Mouse (Mus musculus): ENCODE data around the gene Tbc1d17.
"Not testable (repeated sequence)": the region's sequence is repeated elsewhere in the genome, so short reads cannot be mapped to it uniquely, and the experiment has no call there.

Gene Tbc1d17

DNA sequence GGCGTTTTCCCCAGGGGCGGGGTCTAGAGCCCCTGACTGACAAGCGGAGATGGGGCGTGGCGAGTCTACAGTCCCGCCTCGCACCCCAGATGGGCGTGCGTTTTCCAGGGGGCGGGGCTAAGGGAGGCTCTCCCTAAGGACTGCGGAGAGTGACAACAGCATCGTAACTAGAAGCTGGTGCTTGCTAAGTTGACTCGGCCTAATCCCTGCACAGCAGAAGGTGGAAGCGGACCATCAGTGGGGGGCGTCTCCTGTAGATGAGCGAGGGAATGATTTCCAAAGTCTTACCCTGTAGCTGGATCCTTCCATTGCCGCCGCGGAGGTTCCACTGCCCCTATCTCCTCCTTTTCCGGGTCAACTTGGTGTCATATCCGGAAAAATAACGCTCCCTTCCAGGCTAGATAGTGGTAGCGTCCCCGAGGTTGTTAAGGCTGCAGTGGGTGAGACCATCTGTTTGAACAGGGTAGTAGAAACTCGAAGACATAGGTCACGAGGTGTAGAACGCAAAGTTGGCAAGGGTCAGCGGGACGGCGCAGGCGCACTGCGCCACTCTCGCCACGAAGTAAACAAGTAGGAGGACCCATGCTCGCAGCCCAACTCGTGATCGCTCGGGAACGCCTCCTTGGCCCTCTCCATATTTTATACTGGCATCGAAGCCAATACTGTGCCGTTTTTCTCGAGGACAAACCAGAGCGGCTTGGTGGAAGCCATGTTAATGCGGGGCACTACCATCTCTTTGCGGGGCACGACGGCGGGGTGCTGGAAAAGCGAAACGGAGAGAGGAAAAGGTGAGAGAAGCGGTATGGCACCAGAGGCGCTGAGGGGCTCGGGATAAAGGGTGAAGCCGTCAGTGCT, at the start of gene Tbc1d17, which contains the start of gene Akt1s1:
Gene Tbc1d17, minus strand, starts transcription at position 519 of the 855 bp plus-strand sequence.
Gene Akt1s1, plus strand, starts transcription at position 431 of the 855 bp plus-strand sequence.
- DNase-seq (ENCODE audit: low spot score in 2 of 2), result peak; percentile 91 to 94

DNA sequence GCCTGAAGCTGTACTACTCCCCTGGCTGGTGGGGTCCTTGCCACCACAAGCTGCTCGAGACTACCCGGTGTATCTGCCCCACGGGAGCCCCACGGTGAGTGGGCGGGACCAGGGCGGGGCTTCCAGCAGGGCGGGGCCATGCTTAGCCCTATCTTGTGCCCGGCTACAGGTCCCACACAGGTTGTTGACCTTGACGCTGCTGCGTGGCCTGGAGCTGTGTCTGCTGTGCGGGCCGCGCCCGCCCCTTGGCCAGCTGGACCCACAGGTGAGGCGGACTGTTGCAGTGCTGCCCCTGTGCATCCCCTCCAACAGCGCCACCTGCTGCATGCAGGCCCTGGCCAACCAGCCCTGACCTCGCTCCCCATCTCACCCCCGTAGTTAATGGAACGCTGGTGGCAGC, 49.7 kb upstream of the Tbc1d17 start:
- peak in 1 of 2 experiments; percentile 18 for DNase-seq (ENCODE audit: low spot score in 2 of 2)

DNA sequence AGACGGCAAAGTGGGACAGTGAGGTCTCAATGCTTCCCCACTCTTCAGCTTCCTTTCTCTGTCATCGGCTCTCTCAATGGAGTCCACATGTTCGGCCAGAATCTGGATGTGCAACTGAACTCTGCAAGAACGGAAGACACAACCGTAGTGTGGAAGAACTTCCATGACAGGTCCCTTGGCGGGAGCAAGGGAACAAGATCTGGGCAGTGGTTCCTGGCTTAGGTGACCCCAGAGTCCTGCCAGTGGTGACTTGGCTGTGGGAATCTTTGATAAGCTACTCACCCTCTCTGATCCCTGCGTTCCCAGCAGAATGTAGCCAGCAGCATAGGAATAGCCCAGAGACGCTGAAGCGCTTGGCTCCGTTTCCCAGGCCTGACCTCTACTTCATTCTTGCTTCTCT, 47.6 kb upstream of the Tbc1d17 start:
- no peak for DNase-seq (ENCODE audit: low spot score in 2 of 2)

DNA sequence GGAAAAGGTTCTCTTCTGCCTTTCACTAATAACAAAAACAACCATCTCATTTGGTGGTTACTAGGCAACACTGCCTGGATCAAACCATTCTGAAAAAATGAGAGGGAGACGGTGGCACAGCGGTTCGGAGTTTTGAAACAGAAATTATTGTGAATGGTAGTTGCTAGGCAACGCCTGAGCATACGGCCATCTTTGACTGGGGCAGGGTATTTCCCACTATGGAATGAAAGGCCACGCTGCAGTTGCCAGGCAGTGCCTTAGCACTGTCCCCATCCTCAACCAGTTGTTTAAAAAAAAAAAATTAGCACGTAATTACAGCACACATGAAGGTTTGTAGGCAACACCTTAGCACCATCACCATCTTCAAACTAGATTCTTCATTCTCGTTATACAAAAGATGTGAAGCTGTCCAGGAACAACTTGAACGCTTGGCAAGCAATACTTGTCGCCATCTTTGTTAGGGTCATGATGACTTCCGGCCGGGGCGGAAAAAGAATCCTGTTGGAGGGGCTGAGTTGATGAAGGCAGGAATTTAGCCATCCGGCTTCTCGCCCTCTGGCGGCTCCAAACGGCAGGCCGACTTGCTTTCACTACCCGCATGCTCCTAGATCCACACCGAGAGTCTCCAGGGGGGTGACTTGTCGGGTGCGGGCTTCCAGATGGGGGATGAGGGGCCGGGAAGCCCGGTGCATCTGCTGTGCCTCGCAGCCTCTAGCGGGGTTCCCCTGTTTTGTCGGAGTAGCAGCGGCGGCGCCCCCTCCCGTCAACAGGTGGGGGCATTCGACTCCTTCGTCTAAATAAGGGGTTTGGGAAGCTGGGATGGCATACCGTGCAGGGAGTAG, 46.9 kb upstream of the Tbc1d17 start, which contains the start of gene Fuz:
Gene Fuz, plus strand, starts transcription at position 487 of the 842 bp plus-strand sequence.
- peak; percentile 65 to 76 for DNase-seq (ENCODE audit: low spot score in 2 of 2)

DNA sequence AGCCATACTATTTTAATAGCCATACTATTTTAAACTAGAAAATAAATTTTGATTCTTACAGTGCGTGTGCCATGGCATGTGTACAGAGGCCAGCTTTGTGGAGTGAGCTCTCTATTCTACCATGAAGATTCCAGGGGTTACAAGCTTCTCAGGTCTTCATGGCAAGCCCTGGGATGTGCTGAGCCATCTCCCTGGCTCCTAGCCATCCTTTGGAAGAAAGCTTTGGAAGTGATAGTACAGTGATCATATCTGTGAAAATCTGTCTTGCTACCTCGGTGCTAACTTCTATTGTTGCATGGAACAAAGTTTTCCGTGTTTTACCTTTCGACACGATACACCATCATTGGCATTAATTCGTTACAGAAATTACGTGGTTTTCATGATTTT, 46.3 kb upstream of the Tbc1d17 start:
- DNase-seq (ENCODE audit: low spot score in 2 of 2), result no peak

- no peak for DNase-seq (ENCODE audit: low spot score in 2 of 2)
These were observed 45.3 kb upstream of the Tbc1d17 start for GRCm38 (mm10) chr7:44894175-44894574.

GRCm38 (mm10) chr7:44893197-44893596, 44.3 kb upstream of the Tbc1d17 start:
- no peak for DNase-seq (ENCODE audit: low spot score in 2 of 2)

- peak; percentile 75 to 82 for DNase-seq (ENCODE audit: low spot score in 2 of 2)
These were observed 43.5 kb upstream of the Tbc1d17 start, which contains the start of gene Med25 for GRCm38 (mm10) chr7:44892276-44892921. Gene Med25 (minus strand): TSS chr7:44892712.

- no peak for DNase-seq (ENCODE audit: low spot score in 2 of 2)
These were observed 42.7 kb upstream of the Tbc1d17 start for GRCm38 (mm10) chr7:44891611-44892010.

- no peak for DNase-seq (ENCODE audit: low spot score in 2 of 2)
These were observed 41.9 kb upstream of the Tbc1d17 start for GRCm38 (mm10) chr7:44890737-44891136.

- no peak for DNase-seq (ENCODE audit: low spot score in 2 of 2)
These were observed 41.3 kb upstream of the Tbc1d17 start for GRCm38 (mm10) chr7:44890180-44890579.

DNA sequence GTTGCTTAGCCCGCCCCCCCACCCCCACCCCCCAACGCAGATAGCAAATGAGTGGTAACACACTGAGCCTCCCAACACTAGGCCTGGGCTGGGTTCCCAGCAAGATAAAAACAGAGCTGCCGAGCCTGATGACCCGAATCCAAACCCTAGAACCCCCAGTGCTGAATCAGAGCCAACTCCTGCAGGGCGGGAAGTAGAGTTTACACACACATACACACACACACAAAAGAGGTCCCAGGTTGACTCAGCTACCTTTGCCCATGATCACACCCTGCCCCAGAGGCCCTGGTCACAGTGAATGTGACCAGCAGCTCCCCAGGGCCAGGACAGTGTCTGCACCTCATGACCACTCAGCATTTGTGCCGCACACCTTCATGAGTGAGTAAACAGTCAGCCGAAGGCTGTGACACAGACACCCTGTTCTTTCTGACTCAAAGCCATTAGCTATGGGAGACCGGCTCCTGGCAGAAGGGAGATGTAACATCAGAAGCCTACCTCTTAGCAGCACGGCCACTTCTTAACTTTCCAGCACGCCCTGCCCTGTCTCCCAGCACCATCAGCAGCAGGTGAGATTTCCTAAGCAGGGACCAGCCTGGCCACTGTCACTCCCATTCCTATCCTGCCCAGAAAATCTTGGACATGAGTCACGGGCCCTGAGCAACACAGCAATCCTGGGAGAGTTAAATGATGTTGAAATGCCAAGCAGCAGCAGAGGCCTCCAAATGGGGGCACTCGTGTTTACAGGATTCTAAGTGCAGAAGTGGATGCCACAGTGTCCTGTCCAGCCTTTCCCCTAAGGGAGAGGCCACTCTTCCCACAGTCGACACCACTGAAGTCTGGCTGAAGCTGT, 39.6 kb upstream of the Tbc1d17 start:
- no peak for DNase-seq (ENCODE audit: low spot score in 2 of 2)

DNA sequence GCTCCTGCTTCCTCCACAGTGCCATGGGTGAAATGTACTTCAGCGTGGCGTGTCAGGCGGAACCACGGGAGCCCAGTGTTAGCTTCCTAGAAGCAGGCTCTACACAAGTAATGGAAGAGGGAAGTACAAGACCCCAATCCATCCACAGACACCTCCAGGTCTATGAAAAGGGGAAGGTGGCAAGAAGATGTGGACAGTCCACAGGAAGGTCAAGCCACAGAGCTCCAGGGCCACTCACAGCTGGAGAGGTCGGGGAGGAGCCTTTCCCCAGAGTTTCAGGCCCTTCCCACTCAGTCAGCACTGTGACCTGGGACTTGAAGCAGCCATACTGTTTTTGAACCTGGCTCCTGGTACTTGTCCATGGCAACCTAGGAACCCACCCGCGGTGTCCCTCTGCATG, 38.1 kb upstream of the Tbc1d17 start:
- no peak for DNase-seq (ENCODE audit: low spot score in 2 of 2)

GRCm38 (mm10) chr7:44884637-44885036, 35.8 kb upstream of the Tbc1d17 start:
- no peak for DNase-seq (ENCODE audit: low spot score in 2 of 2)

DNA sequence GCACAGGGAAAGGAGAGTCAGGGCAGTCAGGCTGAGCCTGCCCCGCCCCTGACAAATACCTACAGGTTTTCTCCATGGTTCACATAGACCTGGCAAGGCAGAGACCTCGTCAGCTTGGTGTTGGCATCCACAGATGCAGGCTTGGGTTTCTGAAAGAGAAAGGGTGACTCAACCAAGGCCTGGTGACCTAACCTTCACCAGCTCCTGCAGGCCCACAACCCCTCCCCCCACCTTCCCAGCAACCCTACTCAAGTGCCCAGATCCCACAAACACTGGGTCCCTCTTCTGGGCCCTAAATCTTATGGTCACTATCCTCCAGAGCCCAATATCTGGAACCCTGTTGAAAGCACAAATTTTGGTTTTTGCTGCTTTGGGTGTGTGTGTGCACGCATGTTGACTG, 34.2 kb upstream of the Tbc1d17 start:
- DNase-seq (ENCODE audit: low spot score in 2 of 2), result no peak

- no peak for DNase-seq (ENCODE audit: low spot score in 2 of 2)
These were observed 29.0 kb upstream of the Tbc1d17 start for GRCm38 (mm10) chr7:44877833-44878232.

DNA sequence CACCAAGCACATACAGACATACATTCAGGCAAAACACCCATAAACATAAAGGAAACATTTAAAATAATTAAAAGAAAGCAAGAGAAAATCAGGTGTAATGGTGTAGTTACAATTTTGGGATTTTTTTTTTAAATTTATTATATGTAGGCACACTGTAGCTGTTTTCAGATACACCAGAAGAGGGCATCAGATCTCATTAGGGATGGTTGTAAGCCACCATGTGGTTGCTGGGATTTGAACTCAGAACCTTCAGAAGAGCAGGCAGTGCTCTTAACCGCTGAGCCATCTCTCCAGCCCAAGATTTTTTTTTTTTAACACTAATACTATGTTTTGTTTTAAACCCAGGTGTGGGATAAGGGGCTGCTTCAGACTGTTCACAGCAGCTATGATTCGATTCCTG, 22.9 kb upstream of the Tbc1d17 start:
- not testable (repeated sequence) for DNase-seq (ENCODE audit: low spot score in 2 of 2)

GRCm38 (mm10) chr7:44871181-44871580, 22.3 kb upstream of the Tbc1d17 start:
- DNase-seq (ENCODE audit: low spot score in 2 of 2), result no peak

- DNase-seq (ENCODE audit: low spot score in 2 of 2), result no peak
These were observed 21.7 kb upstream of the Tbc1d17 start for GRCm38 (mm10) chr7:44870614-44871013.

GRCm38 (mm10) chr7:44869697-44870528, 21.0 kb upstream of the Tbc1d17 start, which contains the start of gene Ptov1:
Gene Ptov1 (minus strand): TSS chr7:44869788.
- DNase-seq (ENCODE audit: low spot score in 2 of 2), result peak; percentile 36 to 60

Measured in spleen, postnatal 14 days (tissue).